Mouse (Mus musculus): ENCODE results near the gene Evx2. TPM values are rescaled to one million over a fixed set of nuclear protein-coding genes. Genes with fewer than 3 reads are reported as not detected.

Gene Evx2
- polyA plus RNA-seq (2015; fragmentation: Nextera tagmentation; extraction: Ambion mirVana) = 0.43 and 0.67 TPM in 2 replicates

- H3K4me2 ChIP-seq = no peak within 1 kb of the TSS
- WGBS = 1% methylated on average over 28 of the region's 28 CpGs
- H3K27me3 ChIP-seq = peaks cover 98% of the 10 kb centered on the region
- peaks cover 19% of the 10 kb centered on the region for H3K4me1 ChIP-seq (replicated peaks)
- H3K4me3 ChIP-seq = peak within 1 kb of the TSS; percentile 18
- H3K9me3 ChIP-seq = no peaks in the 10 kb centered on the region
- no peaks in the 10 kb centered on the region for H3K36me3 ChIP-seq
- no peak for ATAC-seq (ENCODE audit: low read depth)
- 0 out of 2 replicates have a peak within 1 kb of the TSS, but pooled peaks have one; percentile 0 for H3K27ac ChIP-seq (replicated peaks)
- H3K9ac ChIP-seq = 0 out of 2 replicates have a peak within 1 kb of the TSS, but pooled peaks have one; percentile 12
These were observed at the start of gene Evx2 for GRCm38 (mm10) chr2:74659507-74660005. Gene Evx2, minus strand, starts transcription at chr2:74659557.

- H3K27me3 ChIP-seq = no peaks in the 10 kb centered on the region
- H3K4me1 ChIP-seq (replicated peaks) = peaks cover 53% of the 10 kb centered on the region
- H3K4me2 ChIP-seq = peak overlapping the region; percentile 69
- H3K9ac ChIP-seq = peak overlapping the region; percentile 100
- 13% methylated on average over 4 of the region's 4 CpGs for WGBS
- no peaks in the 10 kb centered on the region for H3K9me3 ChIP-seq
- H3K36me3 ChIP-seq = no peaks in the 10 kb centered on the region
- H3K4me3 ChIP-seq = peak overlapping the region; percentile 81
- ATAC-seq (ENCODE audit: low read depth) = no peak
- H3K27ac ChIP-seq (replicated peaks) = peak overlapping the region; percentile 100
These were observed 49.3 kb upstream of the Evx2 start for GRCm38 (mm10) chr2:74708676-74709075.

- no peak for ATAC-seq (ENCODE audit: low read depth)
- H3K27me3 ChIP-seq = no peaks in the 10 kb centered on the region; the same call in 1 of the 2 replicates
- peak overlapping the region; percentile 83 for H3K27ac ChIP-seq (replicated peaks)
- H3K4me2 ChIP-seq = peak overlapping the region; percentile 69
- no peaks in the 10 kb centered on the region for H3K9me3 ChIP-seq
- H3K36me3 ChIP-seq = no peaks in the 10 kb centered on the region
- H3K9ac ChIP-seq = peak overlapping the region; percentile 100
- WGBS = 9% methylated on average over 7 of the region's 7 CpGs
- H3K4me3 ChIP-seq = peak overlapping the region; percentile 81
- H3K4me1 ChIP-seq (replicated peaks) = peaks cover 59% of the 10 kb centered on the region
These were observed 48.2 kb upstream of the Evx2 start for GRCm38 (mm10) chr2:74707599-74707998.

GRCm38 (mm10) chr2:74706393-74706960, 47.1 kb upstream of the Evx2 start:
- Histone ChIP-seq H3K4me3 (peak overlapping the region; percentile 81), H3K9ac (peak overlapping the region; percentile 100), H3K4me2 (peak overlapping the region; percentile 69), H3K4me1 (replicated peaks) (peaks cover 61% of the 10 kb centered on the region), H3K27ac (replicated peaks) (peak overlapping the region; percentile 100), H3K36me3 (no peaks in the 10 kb centered on the region), H3K9me3 (no peaks in the 10 kb centered on the region), H3K27me3 (peaks cover 3% of the 10 kb centered on the region)
- no peak for ATAC-seq (ENCODE audit: low read depth)
- 1% methylated on average over 13 of the region's 13 CpGs for whole genome bisulfite sequencing

- WGBS = under 1% methylated on average over 60 of the region's 85 CpGs
- peak; percentile 60 for ATAC-seq (ENCODE audit: low read depth)
- H3K4me3 ChIP-seq = peak overlapping the region; percentile 81
- H3K4me1 ChIP-seq (replicated peaks) = peaks cover 65% of the 10 kb centered on the region
- peak overlapping the region; percentile 100 for H3K9ac ChIP-seq
- H3K36me3 ChIP-seq = no peaks in the 10 kb centered on the region
- peak overlapping the region; percentile 69 for H3K4me2 ChIP-seq
- H3K27ac ChIP-seq (replicated peaks) = peak overlapping the region; percentile 100
- peaks cover 12% of the 10 kb centered on the region for H3K27me3 ChIP-seq
- H3K9me3 ChIP-seq = no peaks in the 10 kb centered on the region
These were observed 46.2 kb upstream of the Evx2 start for GRCm38 (mm10) chr2:74705467-74706089.

GRCm38 (mm10) chr2:74704999-74705466, 45.7 kb upstream of the Evx2 start:
- H3K4me2 ChIP-seq = peak overlapping the region; percentile 69
- 2% methylated on average over 21 of the region's 66 CpGs for WGBS
- peak overlapping the region; percentile 100 for H3K27ac ChIP-seq (replicated peaks)
- H3K4me1 ChIP-seq (replicated peaks) = peaks cover 65% of the 10 kb centered on the region
- H3K27me3 ChIP-seq = peaks cover 17% of the 10 kb centered on the region
- H3K36me3 ChIP-seq = no peaks in the 10 kb centered on the region
- ATAC-seq (ENCODE audit: low read depth) = peak; percentile 38
- H3K9me3 ChIP-seq = no peaks in the 10 kb centered on the region
- peak overlapping the region; percentile 81 for H3K4me3 ChIP-seq
- H3K9ac ChIP-seq = peak overlapping the region; percentile 100

GRCm38 (mm10) chr2:74704393-74704998, 45.1 kb upstream of the Evx2 start, which contains the start of gene Hoxd8:
Gene Hoxd8, plus strand, starts transcription at chr2:74704615.
- ATAC-seq (ENCODE audit: low read depth) = peak; percentile 42
- H3K4me1 ChIP-seq (replicated peaks) = peaks cover 65% of the 10 kb centered on the region
- peak within 1 kb of the TSS; percentile 100 for H3K27ac ChIP-seq (replicated peaks)
- peak within 1 kb of the TSS; percentile 81 for H3K4me3 ChIP-seq
- WGBS = under 1% methylated on average over 18 of the region's 52 CpGs
- peak within 1 kb of the TSS; percentile 69 for H3K4me2 ChIP-seq
- peaks cover 22% of the 10 kb centered on the region for H3K27me3 ChIP-seq
- H3K9ac ChIP-seq = peak within 1 kb of the TSS; percentile 100
- H3K9me3 ChIP-seq = no peaks in the 10 kb centered on the region
- H3K36me3 ChIP-seq = no peaks in the 10 kb centered on the region

- Histone ChIP-seq H3K4me3 (peak overlapping the region; percentile 81), H3K9me3 (no peaks in the 10 kb centered on the region), H3K4me1 (replicated peaks) (peaks cover 59% of the 10 kb centered on the region), H3K36me3 (no peaks in the 10 kb centered on the region), H3K27me3 (peaks cover 23% of the 10 kb centered on the region), H3K4me2 (peak overlapping the region; percentile 69), H3K9ac (peak overlapping the region; percentile 100), H3K27ac (replicated peaks) (peak overlapping the region; percentile 100)
- 0 out of 2 replicates have a peak, but pooled peaks have one; percentile 6 for ATAC-seq (ENCODE audit: low read depth)
- 4% methylated on average over 26 of the region's 26 CpGs for WGBS
These were observed 44.5 kb upstream of the Evx2 start for GRCm38 (mm10) chr2:74703720-74704392.

GRCm38 (mm10) chr2:74703317-74703716, 44.0 kb upstream of the Evx2 start:
- ATAC-seq (ENCODE audit: low read depth) = no peak
- H3K4me3 ChIP-seq = peak overlapping the region; percentile 81
- H3K4me1 ChIP-seq (replicated peaks) = peaks cover 58% of the 10 kb centered on the region
- peak overlapping the region; percentile 100 for H3K27ac ChIP-seq (replicated peaks)
- peak overlapping the region; percentile 69 for H3K4me2 ChIP-seq
- H3K9ac ChIP-seq = peak overlapping the region; percentile 100
- 15% methylated on average over 10 of the region's 10 CpGs for WGBS
- H3K36me3 ChIP-seq = no peaks in the 10 kb centered on the region
- H3K9me3 ChIP-seq = no peaks in the 10 kb centered on the region
- H3K27me3 ChIP-seq = peaks cover 23% of the 10 kb centered on the region

GRCm38 (mm10) chr2:74702820-74703219, 43.5 kb upstream of the Evx2 start:
- H3K9me3 ChIP-seq = no peaks in the 10 kb centered on the region
- peak overlapping the region; percentile 69 for H3K4me2 ChIP-seq
- H3K27ac ChIP-seq (replicated peaks) = peak overlapping the region; percentile 100; the same call in 1 of the 2 replicates
- WGBS = 27% methylated on average over 6 of the region's 6 CpGs
- H3K4me1 ChIP-seq (replicated peaks) = peaks cover 59% of the 10 kb centered on the region
- H3K4me3 ChIP-seq = peak overlapping the region; percentile 10; the same call in 1 of the 2 replicates
- H3K27me3 ChIP-seq = peaks cover 23% of the 10 kb centered on the region
- H3K36me3 ChIP-seq = no peaks in the 10 kb centered on the region
- no peak for ATAC-seq (ENCODE audit: low read depth)
- H3K9ac ChIP-seq = peak overlapping the region; percentile 100

- 12% methylated on average over 17 of the region's 17 CpGs for WGBS
- H3K4me3 ChIP-seq = peak overlapping the region; percentile 20
- peak overlapping the region; percentile 100 for H3K9ac ChIP-seq
- no peak for ATAC-seq (ENCODE audit: low read depth)
- no peaks in the 10 kb centered on the region for H3K36me3 ChIP-seq
- H3K4me2 ChIP-seq = peak overlapping the region; percentile 69
- peak overlapping the region; percentile 71 for H3K27ac ChIP-seq (replicated peaks)
- peaks cover 29% of the 10 kb centered on the region for H3K27me3 ChIP-seq
- no peaks in the 10 kb centered on the region for H3K9me3 ChIP-seq
- peaks cover 57% of the 10 kb centered on the region for H3K4me1 ChIP-seq (replicated peaks)
These were observed 42.8 kb upstream of the Evx2 start for GRCm38 (mm10) chr2:74701949-74702819.
